Mouse (Mus musculus): ENCODE results near the gene Cbfa2t3. TPM values are rescaled to one million over a fixed set of nuclear protein-coding genes. Genes with fewer than 3 reads are reported as not detected.

Gene Cbfa2t3
- total RNA-seq (2021) = 10 to 100 TPM; 40.0 to 43.6 TPM

GRCm38 (mm10) chr8:122699005-122699492 lies at the start of gene Cbfa2t3:
Gene Cbfa2t3, minus strand, starts transcription at chr8:122699109.
- no peak for DNase-seq (ENCODE audit: extremely low spot score in 1 of 2, low spot score in 1 of 2)

- no peak for DNase-seq (ENCODE audit: extremely low spot score in 1 of 2, low spot score in 1 of 2)
Observed at GRCm38 (mm10) chr8:122747825-122748224, 48.9 kb upstream of the Cbfa2t3 start.

GRCm38 (mm10) chr8:122746439-122746838 lies 47.5 kb upstream of the Cbfa2t3 start:
- DNase-seq (ENCODE audit: extremely low spot score in 1 of 2, low spot score in 1 of 2) = no peak

GRCm38 (mm10) chr8:122745750-122746275 lies 46.9 kb upstream of the Cbfa2t3 start:
- DNase-seq (ENCODE audit: extremely low spot score in 1 of 2, low spot score in 1 of 2) = no peak

- no peak for DNase-seq (ENCODE audit: extremely low spot score in 1 of 2, low spot score in 1 of 2)
Observed at GRCm38 (mm10) chr8:122745022-122745749, 46.3 kb upstream of the Cbfa2t3 start.

- no peak for DNase-seq (ENCODE audit: extremely low spot score in 1 of 2, low spot score in 1 of 2)
Observed at GRCm38 (mm10) chr8:122742471-122742870, 43.6 kb upstream of the Cbfa2t3 start.

- DNase-seq (ENCODE audit: extremely low spot score in 1 of 2, low spot score in 1 of 2) = no peak
Observed at GRCm38 (mm10) chr8:122739102-122739725, 40.3 kb upstream of the Cbfa2t3 start.

- no peak for DNase-seq (ENCODE audit: extremely low spot score in 1 of 2, low spot score in 1 of 2)
Observed at GRCm38 (mm10) chr8:122737886-122738285, 39.0 kb upstream of the Cbfa2t3 start.

- no peak for DNase-seq (ENCODE audit: extremely low spot score in 1 of 2, low spot score in 1 of 2)
Observed at GRCm38 (mm10) chr8:122737071-122737470, 38.2 kb upstream of the Cbfa2t3 start.

GRCm38 (mm10) chr8:122736623-122737022 lies 37.7 kb upstream of the Cbfa2t3 start:
- DNase-seq (ENCODE audit: extremely low spot score in 1 of 2, low spot score in 1 of 2) = no peak

GRCm38 (mm10) chr8:122735542-122736473 lies 36.9 kb upstream of the Cbfa2t3 start:
- no peak for DNase-seq (ENCODE audit: extremely low spot score in 1 of 2, low spot score in 1 of 2)

GRCm38 (mm10) chr8:122735110-122735509 lies 36.2 kb upstream of the Cbfa2t3 start:
- DNase-seq (ENCODE audit: extremely low spot score in 1 of 2, low spot score in 1 of 2) = no peak

GRCm38 (mm10) chr8:122728630-122729029 lies 29.7 kb upstream of the Cbfa2t3 start:
- DNase-seq (ENCODE audit: extremely low spot score in 1 of 2, low spot score in 1 of 2) = no peak

- no peak for DNase-seq (ENCODE audit: extremely low spot score in 1 of 2, low spot score in 1 of 2)
Observed at GRCm38 (mm10) chr8:122727412-122727811, 28.5 kb upstream of the Cbfa2t3 start.

GRCm38 (mm10) chr8:122726789-122727188 lies 27.9 kb upstream of the Cbfa2t3 start:
- DNase-seq (ENCODE audit: extremely low spot score in 1 of 2, low spot score in 1 of 2) = no peak

GRCm38 (mm10) chr8:122725187-122725586 lies 26.3 kb upstream of the Cbfa2t3 start:
- no peak for DNase-seq (ENCODE audit: extremely low spot score in 1 of 2, low spot score in 1 of 2)

- DNase-seq (ENCODE audit: extremely low spot score in 1 of 2, low spot score in 1 of 2) = no peak
Observed at GRCm38 (mm10) chr8:122720811-122721640, 22.1 kb upstream of the Cbfa2t3 start.

GRCm38 (mm10) chr8:122720070-122720729 lies 21.3 kb upstream of the Cbfa2t3 start:
- no peak for DNase-seq (ENCODE audit: extremely low spot score in 1 of 2, low spot score in 1 of 2)

- no peak for DNase-seq (ENCODE audit: extremely low spot score in 1 of 2, low spot score in 1 of 2)
Observed at GRCm38 (mm10) chr8:122719500-122720065, 20.7 kb upstream of the Cbfa2t3 start.
